Mouse (Mus musculus) G1E-ER4 (cell line): ENCODE data around the gene Rnf187. TPM values are rescaled to one million over a fixed set of nuclear protein-coding genes. Genes with fewer than 3 reads are reported as not detected.

Source experiments
- GATA1 ChIP-seq: IDR thresholded peaks from one replicate; pipeline ENCODE4 v1.8.0; 2012; ENCODE audit warnings: low read length, inconsistent platforms
- polyA plus RNA-seq: library from polyadenylated mRNA; stranded (reverse); fragments of >175 nt; gene quantifications from 2 replicates; pipeline ENCODE4 v1.2.3, GENCODE M21; 2012

Rnf187 gene
- polyA plus RNA-seq, 1 experiment, result 543 TPM

- TF ChIP-seq GATA1, result no peak
Observed at GRCm38 (mm10) chr11:58897485-58897884, 41.2 kb downstream of the Rnf187 start.

DNA sequence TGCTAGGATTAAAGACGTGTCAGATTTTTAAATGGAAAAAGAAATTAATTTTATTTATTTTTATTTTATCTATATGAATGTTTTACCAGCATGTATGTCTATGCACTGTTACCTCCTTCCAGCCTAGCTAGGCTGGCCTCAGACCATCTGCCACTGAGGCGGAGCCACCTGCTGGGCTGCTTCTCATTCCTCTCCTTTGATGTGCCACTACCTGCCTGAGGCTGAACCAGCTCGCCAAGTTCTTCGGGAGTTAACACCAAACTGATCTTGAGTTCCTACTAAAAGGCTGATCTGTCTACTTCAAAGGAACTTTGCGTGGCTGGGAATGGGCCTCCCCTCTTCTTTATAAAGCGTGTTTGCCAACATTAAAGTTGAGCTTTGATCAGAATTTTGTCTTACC lies 44.3 kb downstream of the Rnf187 start:
- no peak for TF ChIP-seq GATA1

DNA sequence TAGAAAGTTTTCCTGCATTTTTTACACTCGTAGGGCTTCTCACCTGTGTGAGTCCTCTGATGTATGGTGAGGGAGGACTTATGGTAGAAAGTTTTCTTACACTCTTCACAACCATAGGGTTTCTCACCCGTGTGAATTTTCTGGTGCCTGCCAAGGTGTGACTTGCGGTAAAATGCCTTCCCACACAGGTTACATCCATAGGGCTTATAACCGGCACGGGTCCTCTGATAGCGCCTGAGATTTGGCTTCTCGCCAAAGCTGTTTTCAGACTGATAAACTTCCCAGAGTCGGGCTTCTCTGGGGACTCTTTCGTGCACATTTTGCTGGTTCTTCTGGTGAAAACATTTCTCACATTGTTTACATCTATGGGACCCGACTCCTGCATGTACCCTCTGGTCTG lies 48.2 kb downstream of the Rnf187 start:
- TF ChIP-seq GATA1, result no peak

GRCm38 (mm10) chr11:58883756-58884155 lies 55.0 kb downstream of the Rnf187 start:
- no peak for TF ChIP-seq GATA1

Other genes starting within 250 kb of the Rnf187 start
- not detected in 2 replicates for gene Olfr319, start 239.8 kb downstream of the Rnf187 start, polyA plus RNA-seq
- gene Olfr318, start 214.9 kb downstream of the Rnf187 start, polyA plus RNA-seq, result not detected in 2 replicates
- not detected in 2 replicates for gene Olfr317, start 199.7 kb downstream of the Rnf187 start, polyA plus RNA-seq
- gene Olfr316, start 186.2 kb downstream of the Rnf187 start, polyA plus RNA-seq, result not detected in 2 replicates
- not detected in 2 replicates for gene Olfr315, start 165.7 kb downstream of the Rnf187 start, polyA plus RNA-seq
- not detected in 2 replicates for gene Olfr314, start 156.0 kb downstream of the Rnf187 start, polyA plus RNA-seq
- gene Fam183b, start 137.0 kb downstream of the Rnf187 start, polyA plus RNA-seq, result not detected in 2 replicates
- gene Olfr313, start 123.9 kb downstream of the Rnf187 start, polyA plus RNA-seq, result not detected in 2 replicates
- not detected in 2 replicates for gene Olfr312, start 109.7 kb downstream of the Rnf187 start, polyA plus RNA-seq
- gene Olfr311, start 99.7 kb downstream of the Rnf187 start, polyA plus RNA-seq, result not detected in 2 replicates
- gene Gm12258, start 91.8 kb downstream of the Rnf187 start, polyA plus RNA-seq, result 0.12 and 0.42 TPM in 2 replicates
- gene 2810021J22Rik, start 71.7 kb downstream of the Rnf187 start, polyA plus RNA-seq, result 0.02 TPM in 1 of 2 replicates, not detected in the other
- gene Zfp39, start 34.7 kb downstream of the Rnf187 start, polyA plus RNA-seq, result 1.1 and 1.5 TPM in 2 replicates
- not detected in 2 replicates for gene Btnl10, start 21.0 kb downstream of the Rnf187 start, polyA plus RNA-seq
- gene Hist3h2ba, start 10.0 kb upstream of the Rnf187 start, polyA plus RNA-seq, result 0.11 TPM in 1 of 2 replicates, not detected in the other
- gene Hist3h2a, start 15.8 kb upstream of the Rnf187 start, polyA plus RNA-seq, result 4.0 and 6.8 TPM in 2 replicates
- 2.5 TPM in 1 of 2 replicates, not detected in the other for gene Trim17, start 15.8 kb upstream of the Rnf187 start, polyA plus RNA-seq
- 78.0 and 93.7 TPM in 2 replicates for gene Trim11, start 39.2 kb upstream of the Rnf187 start, polyA plus RNA-seq
- gene Obscn, start 197.5 kb upstream of the Rnf187 start, polyA plus RNA-seq, result 14.0 and 17.6 TPM in 2 replicates
- gene Iba57, start 224.8 kb upstream of the Rnf187 start, polyA plus RNA-seq, result 16.3 and 18.7 TPM in 2 replicates
- gene Gjc2, start 244.3 kb upstream of the Rnf187 start, polyA plus RNA-seq, result 0.05 and 0.08 TPM in 2 replicates